Mouse (Mus musculus): ENCODE results near the gene Mbnl1. TPM values are rescaled to one million over a fixed set of nuclear protein-coding genes. Genes with fewer than 3 reads are reported as not detected.

Gene Mbnl1
- polyA plus RNA-seq, 1 experiment from 2014 or later = 127 TPM

DNA sequence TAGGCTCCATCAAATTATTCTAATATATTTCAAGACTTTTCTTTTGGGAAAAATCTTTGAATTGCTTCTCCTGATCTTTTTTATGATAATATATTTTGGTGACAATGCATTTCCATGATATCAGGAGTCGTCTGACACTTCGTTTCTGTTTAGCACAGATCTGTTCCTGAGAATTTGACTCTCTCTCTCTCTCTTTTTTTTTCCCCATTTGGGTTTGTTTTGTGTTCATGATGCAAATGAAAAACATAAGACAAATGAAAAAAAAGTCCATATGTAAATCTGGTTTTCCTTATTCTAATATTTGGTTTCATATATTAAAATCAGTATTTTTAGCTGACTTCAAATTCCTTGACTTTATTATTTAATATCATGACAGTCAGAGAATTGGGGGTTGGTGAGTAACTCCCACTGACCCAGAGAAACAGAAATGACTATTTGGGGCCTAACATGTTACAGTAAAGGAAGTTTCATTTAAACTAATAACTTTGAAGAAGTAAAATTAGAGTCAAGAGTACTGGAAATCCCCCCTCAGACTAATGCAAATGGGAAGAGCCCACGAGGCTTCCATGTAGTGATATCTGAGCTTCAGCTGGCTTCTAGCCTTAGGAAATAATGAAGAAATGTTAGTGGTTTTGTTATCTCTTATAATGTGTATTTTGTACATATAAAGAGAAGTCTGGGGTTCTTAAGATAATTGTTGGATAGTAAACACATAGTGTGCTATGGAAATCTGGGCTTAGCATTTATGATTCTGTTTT is 65.8 kb downstream of the Mbnl1 start:
- no peaks in the 10 kb centered on the region for H3K36me3 ChIP-seq (ENCODE audit: insufficient read depth, low read length)
- H3K4me3 ChIP-seq (ENCODE audit: low read depth, low read length) = no peak overlapping the region
- no peak for ATAC-seq
- TF ChIP-seq EP300 (IDR thresholded peaks at IDR 0.05) = no peak
- TF ChIP-seq CTCF (IDR thresholded peaks at IDR 0.05) = no peak
- H3K27me3 ChIP-seq (replicated peaks; ENCODE audit: insufficient read depth, low read length) = no peaks in the 10 kb centered on the region
- H3K4me2 ChIP-seq (replicated peaks; ENCODE audit: low read depth, low read length) = no peak overlapping the region
- H3K9me3 ChIP-seq (ENCODE audit: low read length) = no peaks in the 10 kb centered on the region
- H3K9ac ChIP-seq (replicated peaks; ENCODE audit: low read depth) = no peak overlapping the region
- 67% methylated on average over 3 of the region's 3 CpGs for WGBS
- DNase-seq (ENCODE audit: low spot score) = no peak
- H3K27ac ChIP-seq (ENCODE audit: low read length) = no peak overlapping the region
- 0 out of 2 replicates have a peak, but pooled peaks cover 4% of the 10 kb centered on the region for H3K4me1 ChIP-seq (ENCODE audit: insufficient read depth, low read depth, low read length)

DNA sequence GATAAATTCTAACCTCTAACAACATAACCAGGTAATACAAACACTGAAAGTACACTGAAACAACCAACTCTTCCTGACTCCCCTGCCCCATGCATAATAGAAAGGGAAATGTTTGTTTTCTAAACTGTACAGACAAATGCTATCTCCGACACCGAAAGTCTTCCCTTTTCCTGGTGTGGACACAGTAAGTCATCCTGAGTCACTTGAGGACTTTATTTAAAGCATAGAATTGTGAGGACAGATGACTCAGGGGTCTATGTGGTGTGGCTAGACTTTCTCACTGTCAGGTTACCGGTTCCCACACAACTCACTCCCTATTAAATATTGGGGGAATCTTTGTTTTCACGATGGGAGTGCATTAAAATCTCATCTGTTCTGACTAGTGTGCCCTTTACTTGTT is 68.5 kb downstream of the Mbnl1 start:
- 55% methylated on average over 4 of the region's 4 CpGs for WGBS

DNA sequence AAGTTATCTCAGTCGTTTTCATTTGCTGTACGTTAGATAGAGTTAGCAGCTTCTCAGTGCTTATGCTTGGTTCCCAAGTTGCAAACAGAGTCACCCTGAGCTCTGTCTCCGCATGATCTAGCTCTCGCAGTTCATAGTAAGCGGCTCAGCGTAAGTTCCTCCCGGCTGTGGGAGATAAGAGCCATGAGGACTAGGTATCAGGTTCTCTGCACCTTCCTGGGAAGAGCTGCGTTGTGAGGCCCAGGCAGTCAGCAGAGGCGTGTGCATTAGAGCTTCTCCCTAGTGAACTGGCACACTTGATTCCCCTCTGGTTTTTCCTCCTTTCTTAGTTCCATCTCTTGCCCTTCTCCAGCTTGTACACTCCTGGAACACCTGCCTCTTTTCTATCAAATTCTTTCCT is 73.6 kb downstream of the Mbnl1 start:
- H3K27ac ChIP-seq (ENCODE audit: low read length) = no peak overlapping the region
- no peak overlapping the region for H3K4me3 ChIP-seq (ENCODE audit: low read depth, low read length)
- TF ChIP-seq CTCF (IDR thresholded peaks at IDR 0.05) (no peak), EP300 (IDR thresholded peaks at IDR 0.05) (no peak)
- peaks cover 9% of the 10 kb centered on the region; the same call in 1 of the 2 replicates for H3K4me1 ChIP-seq (ENCODE audit: insufficient read depth, low read depth, low read length)
- H3K27me3 ChIP-seq (replicated peaks; ENCODE audit: insufficient read depth, low read length) = no peaks in the 10 kb centered on the region
- 37% methylated on average over 9 of the region's 9 CpGs for WGBS
- no peak; the same call in 1 of the 2 replicates for ATAC-seq
- no peaks in the 10 kb centered on the region for H3K36me3 ChIP-seq (ENCODE audit: insufficient read depth, low read length)
- no peak overlapping the region for H3K4me2 ChIP-seq (replicated peaks; ENCODE audit: low read depth, low read length)
- H3K9ac ChIP-seq (replicated peaks; ENCODE audit: low read depth) = no peak overlapping the region
- no peaks in the 10 kb centered on the region for H3K9me3 ChIP-seq (ENCODE audit: low read length)
- no peak for DNase-seq (ENCODE audit: low spot score)

More for the DNA sequence above, 68.5 kb downstream of the Mbnl1 start:
- TF ChIP-seq EP300 (IDR thresholded peaks at IDR 0.05) (no peak), CTCF (IDR thresholded peaks at IDR 0.05) (no peak)
- Histone ChIP-seq H3K36me3 (ENCODE audit: insufficient read depth, low read length) (no peaks in the 10 kb centered on the region), H3K9me3 (ENCODE audit: low read length) (no peaks in the 10 kb centered on the region), H3K4me3 (ENCODE audit: low read depth, low read length) (no peak overlapping the region), H3K27me3 (replicated peaks; ENCODE audit: insufficient read depth, low read length) (no peaks in the 10 kb centered on the region), H3K4me2 (replicated peaks; ENCODE audit: low read depth, low read length) (no peak overlapping the region), H3K27ac (ENCODE audit: low read length) (no peak overlapping the region), H3K9ac (replicated peaks; ENCODE audit: low read depth) (no peak overlapping the region), H3K4me1 (ENCODE audit: insufficient read depth, low read depth, low read length) (peaks cover 7% of the 10 kb centered on the region; the same call in 1 of the 2 replicates)
- ATAC-seq (no peak), DNase-seq (ENCODE audit: low spot score) (no peak)

DNA sequence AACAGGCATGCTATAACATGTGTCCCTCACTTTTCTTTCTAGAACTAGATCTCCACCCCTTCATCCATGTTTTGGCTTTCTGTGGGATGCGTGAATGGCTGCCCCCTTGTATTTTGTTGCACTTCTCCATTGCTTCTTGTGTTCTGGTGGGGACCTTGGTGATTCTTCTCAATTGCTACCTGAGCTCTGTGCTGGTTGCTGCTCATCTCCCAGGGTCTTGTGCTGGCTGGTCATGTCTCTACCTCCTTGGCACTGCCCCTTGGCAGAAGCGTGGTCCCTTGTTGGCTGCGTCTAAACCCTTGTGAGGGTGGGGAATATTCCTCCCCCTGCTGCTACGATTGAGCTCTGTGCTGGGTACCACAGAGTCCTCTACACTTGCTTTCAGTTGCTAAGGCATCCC is 74.3 kb downstream of the Mbnl1 start:
- no peak for ATAC-seq
- no peaks in the 10 kb centered on the region for H3K36me3 ChIP-seq (ENCODE audit: insufficient read depth, low read length)
- WGBS = 90% methylated on average over 4 of the region's 4 CpGs
- no peak overlapping the region for H3K9ac ChIP-seq (replicated peaks; ENCODE audit: low read depth)
- DNase-seq (ENCODE audit: low spot score) = no peak
- H3K27ac ChIP-seq (ENCODE audit: low read length) = no peak overlapping the region
- H3K27me3 ChIP-seq (replicated peaks; ENCODE audit: insufficient read depth, low read length) = no peaks in the 10 kb centered on the region
- TF ChIP-seq EP300 (IDR thresholded peaks at IDR 0.05) (no peak), CTCF (IDR thresholded peaks at IDR 0.05) (no peak)
- peaks cover 7% of the 10 kb centered on the region; the same call in 1 of the 2 replicates for H3K4me1 ChIP-seq (ENCODE audit: insufficient read depth, low read depth, low read length)
- H3K9me3 ChIP-seq (ENCODE audit: low read length) = no peaks in the 10 kb centered on the region
- H3K4me2 ChIP-seq (replicated peaks; ENCODE audit: low read depth, low read length) = no peak overlapping the region
- H3K4me3 ChIP-seq (ENCODE audit: low read depth, low read length) = no peak overlapping the region

GRCm38 (mm10) chr3:60550492-60550891 is 77.9 kb downstream of the Mbnl1 start:
- Histone ChIP-seq H3K27me3 (replicated peaks; ENCODE audit: insufficient read depth, low read length) (no peaks in the 10 kb centered on the region), H3K27ac (ENCODE audit: low read length) (no peak overlapping the region), H3K4me1 (ENCODE audit: insufficient read depth, low read depth, low read length) (peaks cover 4% of the 10 kb centered on the region; the same call in 1 of the 2 replicates), H3K4me2 (replicated peaks; ENCODE audit: low read depth, low read length) (no peak overlapping the region), H3K4me3 (ENCODE audit: low read depth, low read length) (no peak overlapping the region), H3K9me3 (ENCODE audit: low read length) (no peaks in the 10 kb centered on the region), H3K36me3 (ENCODE audit: insufficient read depth, low read length) (no peaks in the 10 kb centered on the region), H3K9ac (replicated peaks; ENCODE audit: low read depth) (no peak overlapping the region)
- no peak for DNase-seq (ENCODE audit: low spot score)
- no peak for ATAC-seq
- WGBS = 41% methylated on average over 5 of the region's 5 CpGs
- no peak for TF ChIP-seq EP300 (IDR thresholded peaks at IDR 0.05)
- no peak for TF ChIP-seq CTCF (IDR thresholded peaks at IDR 0.05)

DNA sequence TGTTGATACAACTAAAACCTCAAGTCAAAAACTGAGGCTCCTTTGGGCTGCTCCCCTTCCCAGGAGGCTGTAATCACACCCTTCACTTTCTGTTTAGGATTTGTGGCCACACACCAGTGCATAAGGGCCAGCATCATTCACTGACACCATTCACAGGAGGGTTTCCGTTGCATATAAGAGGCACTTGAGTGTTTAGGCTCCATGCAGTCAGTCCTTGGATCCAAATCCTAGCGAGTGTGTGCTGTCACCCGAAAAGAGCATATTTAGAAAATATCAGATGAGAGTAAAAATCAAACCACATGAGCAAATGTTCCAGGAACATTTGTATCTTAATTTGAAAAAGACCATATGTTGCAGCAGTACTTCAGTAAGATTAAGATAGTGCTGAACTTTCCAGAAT is 79.0 kb downstream of the Mbnl1 start:
- H3K27ac ChIP-seq (ENCODE audit: low read length) = no peak overlapping the region
- H3K4me3 ChIP-seq (ENCODE audit: low read depth, low read length) = no peak overlapping the region
- no peaks in the 10 kb centered on the region for H3K9me3 ChIP-seq (ENCODE audit: low read length)
- H3K27me3 ChIP-seq (replicated peaks; ENCODE audit: insufficient read depth, low read length) = no peaks in the 10 kb centered on the region
- no peak overlapping the region for H3K9ac ChIP-seq (replicated peaks; ENCODE audit: low read depth)
- 22% methylated on average over 3 of the region's 3 CpGs for WGBS
- ATAC-seq (no peak), DNase-seq (ENCODE audit: low spot score) (no peak)
- H3K36me3 ChIP-seq (ENCODE audit: insufficient read depth, low read length) = no peaks in the 10 kb centered on the region
- TF ChIP-seq CTCF (IDR thresholded peaks at IDR 0.05) = no peak
- TF ChIP-seq EP300 (IDR thresholded peaks at IDR 0.05) = no peak
- H3K4me1 ChIP-seq (ENCODE audit: insufficient read depth, low read depth, low read length) = peaks cover 4% of the 10 kb centered on the region; the same call in 1 of the 2 replicates
- H3K4me2 ChIP-seq (replicated peaks; ENCODE audit: low read depth, low read length) = no peak overlapping the region
